Mouse (Mus musculus) monocyte, adult 59 days (primary cell): Measurements from ENCODE around the gene 1700020A23Rik. TPM values are rescaled to one million over a fixed set of nuclear protein-coding genes. Genes with fewer than 3 reads are reported as not detected.

ENCODE experiments used
- total RNA-seq, 2 experiments: library from RNA; stranded (reverse); gene quantifications; one replicate each; pipeline ENCODE4 v1.2.4; 2023

1700020A23Rik gene
- total RNA-seq: not detected

DNA sequence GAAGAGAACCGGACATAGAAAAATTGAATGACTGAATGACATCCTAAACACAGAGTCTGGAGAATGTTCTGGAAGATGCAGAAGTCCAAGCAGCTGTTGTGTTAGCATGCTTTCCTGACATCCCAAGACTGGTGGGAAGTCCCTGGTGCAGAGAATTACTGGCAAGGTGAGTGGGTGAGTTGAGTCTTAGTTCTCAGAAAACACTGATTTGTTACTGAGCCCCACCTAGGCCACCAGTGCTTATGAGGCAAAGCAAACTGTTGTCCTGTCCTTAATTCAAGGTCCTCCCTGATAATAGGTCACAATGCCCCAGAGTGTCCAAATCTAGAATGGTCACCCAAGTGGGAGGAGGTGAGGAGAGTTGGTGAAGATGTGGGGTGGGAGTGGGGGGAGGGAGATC lies at the start of gene 1700020A23Rik, which contains the start of gene Gm28372:
Gene 1700020A23Rik, plus strand, starts transcription at position 321 of the 400 bp plus-strand sequence.
Gene Gm28372, plus strand, starts transcription at position 301 of the 400 bp plus-strand sequence.

DNA sequence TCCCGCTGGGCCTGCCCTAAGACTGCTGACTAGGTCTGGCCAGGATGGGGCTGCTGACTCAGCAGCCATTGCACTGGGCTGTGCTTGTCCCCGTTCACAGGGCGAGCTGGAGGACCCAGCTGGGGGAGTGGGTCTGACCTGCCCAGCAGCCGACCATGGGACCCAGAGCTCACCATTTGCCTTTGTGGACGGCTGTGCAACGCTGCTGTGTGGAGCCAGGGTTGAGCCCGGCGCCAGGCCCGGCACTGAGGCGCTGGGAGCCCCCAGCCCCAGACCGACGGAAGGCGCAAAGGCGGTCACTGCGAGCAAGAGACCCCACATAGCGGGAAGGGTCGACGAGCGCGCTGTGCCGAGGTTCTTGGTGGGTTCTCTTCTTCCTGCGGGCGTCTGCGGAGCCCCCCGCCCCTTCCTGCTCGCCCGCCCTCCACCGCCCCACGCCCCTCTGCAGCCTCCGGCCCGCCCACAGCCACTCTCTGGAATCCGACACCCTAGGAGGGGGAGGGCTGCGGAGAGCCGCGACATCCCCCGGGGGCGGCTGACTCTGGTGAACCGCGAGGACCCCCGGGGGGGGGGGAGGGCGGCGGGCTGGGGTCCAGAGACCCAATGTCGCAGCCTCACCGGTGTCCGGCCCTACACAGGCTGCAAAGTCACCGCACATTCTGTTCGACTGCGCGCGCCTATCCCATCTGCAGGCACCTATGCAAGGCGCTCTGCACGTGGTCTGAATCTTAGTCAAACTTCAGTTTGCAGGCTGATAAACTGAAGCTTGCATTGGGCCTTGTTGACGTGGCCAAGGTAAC lies 7.7 kb upstream of the 1700020A23Rik start, which contains the start of gene Cpxm1:
Gene Cpxm1, minus strand, starts transcription at position 389 of the 800 bp plus-strand sequence.

DNA sequence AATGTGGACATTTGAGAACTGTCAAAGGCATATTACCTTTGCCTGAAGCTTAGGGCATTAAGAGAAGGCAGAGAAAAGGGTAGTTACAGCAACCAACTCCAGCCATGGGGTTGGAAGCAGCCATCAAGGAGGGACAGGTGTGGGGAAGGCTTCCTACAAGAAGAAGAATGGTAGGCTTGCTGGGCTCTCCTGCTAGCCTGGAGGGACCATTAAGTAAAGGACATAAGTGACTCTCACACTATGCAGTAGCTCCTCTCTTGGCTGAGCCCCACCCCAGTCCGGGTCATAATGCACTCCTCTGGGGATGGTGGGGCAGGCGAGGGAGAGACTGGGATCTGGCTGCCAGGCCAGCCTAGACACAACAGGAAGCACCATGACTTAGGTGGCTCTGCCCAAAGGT lies 1.1 kb downstream of the 1700020A23Rik start, which contains the start of gene Tmem239:
Gene Tmem239, plus strand, starts transcription at position 301 of the 400 bp plus-strand sequence.

GRCm38 (mm10) chr2:130424126-130424853 lies 19.2 kb downstream of the 1700020A23Rik start, which contains the start of the genes Vps16 and Pced1a:
Vps16 (plus strand) TSS chr2:130424339.
Pced1a (minus strand) TSS chr2:130424701.

DNA sequence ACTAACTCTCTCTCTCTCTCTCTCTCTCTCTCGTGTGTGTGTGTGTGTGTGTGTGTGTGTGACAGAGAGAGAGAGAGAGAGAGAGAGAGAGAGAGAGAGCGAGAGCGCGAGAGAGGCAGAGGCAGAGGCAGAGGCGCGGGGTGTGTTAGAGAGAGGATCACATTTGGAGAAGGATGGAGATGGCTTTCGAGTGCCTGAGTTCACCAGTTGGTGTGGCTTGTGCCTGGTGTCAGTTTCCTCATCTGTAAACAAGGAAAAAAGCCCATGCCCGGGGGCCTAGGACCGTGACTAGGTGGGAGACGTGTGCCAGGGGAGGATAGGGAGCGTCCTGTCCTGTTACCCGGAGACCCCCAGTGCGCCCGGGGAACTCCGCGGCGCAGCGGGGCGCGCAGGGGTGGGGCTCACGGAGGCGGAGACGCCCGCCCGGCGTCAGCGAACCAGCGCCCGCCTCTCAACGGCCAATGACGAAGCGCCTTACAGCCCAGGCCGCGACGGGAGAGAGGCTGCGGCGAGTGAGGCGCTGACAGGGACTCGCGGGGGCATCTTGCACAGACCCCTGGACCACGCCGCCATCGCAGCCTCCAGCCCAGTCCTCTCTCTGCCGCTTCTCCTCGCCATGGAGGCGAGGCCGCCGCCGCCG lies 44.9 kb downstream of the 1700020A23Rik start, which contains the start of gene Ptpra:
Gene Ptpra, plus strand, starts transcription at position 485 of the 640 bp plus-strand sequence.

Other genes with a start within 250 kb of the 1700020A23Rik start
- 100 to 1,000 TPM; 235 to 252 TPM for gene Snrpb, start 225.9 kb upstream of the 1700020A23Rik start, total RNA-seq
- not detected for gene Tmc2, start 210.1 kb upstream of the 1700020A23Rik start, total RNA-seq
- gene Nop56, start 130.8 kb upstream of the 1700020A23Rik start, total RNA-seq: 100 to 1,000 TPM in 1 of 2 experiments, 10 to 100 TPM in 1; 91.3 to 108 TPM
- gene Idh3b, start 120.7 kb upstream of the 1700020A23Rik start, total RNA-seq: 100 to 1,000 TPM in 1 of 2 experiments, 10 to 100 TPM in 1; 88.3 to 111 TPM
- gene Ebf4, start 110.1 kb upstream of the 1700020A23Rik start, total RNA-seq: not detected
- under 1 TPM; 0.52 to 0.81 TPM for gene Cpxm1, start 7.7 kb upstream of the 1700020A23Rik start, total RNA-seq
- not detected for gene Gm28372, start within 50 bp of the 1700020A23Rik start, total RNA-seq
- gene Tmem239, start 1.2 kb downstream of the 1700020A23Rik start, total RNA-seq: not detected
- gene Vps16, start 19.1 kb downstream of the 1700020A23Rik start, total RNA-seq: 100 to 1,000 TPM in 1 of 2 experiments, 10 to 100 TPM in 1; 92.6 to 114 TPM
- 10 to 100 TPM; 32.7 to 35.1 TPM for gene Pced1a, start 19.4 kb downstream of the 1700020A23Rik start, total RNA-seq
- gene Ptpra, start 45.0 kb downstream of the 1700020A23Rik start, total RNA-seq: 100 to 1,000 TPM; 114 to 127 TPM
- 10 to 100 TPM; 26.0 to 32.2 TPM for gene Mrps26, start 158.5 kb downstream of the 1700020A23Rik start, total RNA-seq
- gene Oxt, start 170.9 kb downstream of the 1700020A23Rik start, total RNA-seq: not detected
- not detected for gene Avp, start 177.3 kb downstream of the 1700020A23Rik start, total RNA-seq
- 1 to 10 TPM; 4.6 to 5.7 TPM for gene Fastkd5, start 224.8 kb downstream of the 1700020A23Rik start, total RNA-seq
- gene Ubox5, start 224.8 kb downstream of the 1700020A23Rik start, total RNA-seq: 1 to 10 TPM; 4.0 to 4.6 TPM
- gene Lzts3, start 237.5 kb downstream of the 1700020A23Rik start, total RNA-seq: 1 to 10 TPM; 1.8 to 2.1 TPM